Mouse (Mus musculus) kidney, embryonic 15.5 days (tissue): Measurements from ENCODE around the gene Tjp2. TPM values are rescaled to one million over a fixed set of nuclear protein-coding genes. Genes with fewer than 3 reads are reported as not detected.

Source experiments
- ATAC-seq: fragments of 200-750 bp; cut with Nextera tagmentation; replicated peaks from 2 replicates; pipeline ENCODE4 v1.8.0; 2017; ENCODE audit warnings: moderate TSS enrichment; ENCODE audit not compliant: low FRiP score
- H3K27ac ChIP-seq: fragments of 300-500 bp; sonication (generic); 2 replicates; pipeline ENCODE4 v1.5.1; 2015; ENCODE audit warnings: mild to moderate bottlenecking, inconsistent platforms
- H3K27me3 ChIP-seq: fragments of 300-500 bp; sonication (generic); 2 replicates; pipeline ENCODE4 v1.6.1; 2015; ENCODE audit warnings: inconsistent platforms
- H3K36me3 ChIP-seq: fragments of 300-500 bp; sonication (generic); 2 replicates; pipeline ENCODE4 v1.6.1; 2015; ENCODE audit warnings: inconsistent platforms
- H3K4me1 ChIP-seq: fragments of 300-500 bp; sonication (generic); 2 replicates; pipeline ENCODE4 v1.6.1; 2015; ENCODE audit warnings: inconsistent platforms
- H3K4me2 ChIP-seq: fragments of 300-500 bp; sonication (generic); 2 replicates; pipeline ENCODE4 v1.6.1; 2015; ENCODE audit warnings: moderate library complexity, mild to moderate bottlenecking, inconsistent platforms
- H3K4me3 ChIP-seq: fragments of 300-500 bp; sonication (generic); replicated peaks from 2 replicates; pipeline ENCODE4 v1.5.1; 2015; ENCODE audit warnings: mild to moderate bottlenecking, inconsistent platforms
- H3K9ac ChIP-seq: fragments of 300-500 bp; sonication (generic); 2 replicates; pipeline ENCODE4 v1.6.1; 2015; ENCODE audit warnings: mild to moderate bottlenecking, inconsistent platforms
- H3K9me3 ChIP-seq: fragments of 300-500 bp; sonication (generic); replicated peaks from 2 replicates; pipeline ENCODE4 v1.6.1; 2016; ENCODE audit warnings: inconsistent platforms
- WGBS: fragments of 180-500 bp; shearing (Covaris S2); methylation state at CpG from one replicate; pipeline ENCODE4 v1.1.7; 2015; ENCODE audit warnings: mixed read lengths; 5-methylcytosine and 5-hydroxymethylcytosine counted together
- polyA plus RNA-seq: library from polyadenylated mRNA; unstranded; fragments of >200 nt; fragmentation: Nextera tagmentation; extraction: Ambion mirVana; gene quantifications from 2 replicates; pipeline ENCODE4 v1.2.1, GENCODE M21; 2015

The Tjp2 gene
- polyA plus RNA-seq, 1 experiment from 2014 or later: 31.3 TPM

GRCm38 (mm10) chr19:24075927-24076326, 148.9 kb downstream of the Tjp2 start:
- WGBS: 85% methylated on average over 8 of the region's 8 CpGs
- no peaks in the 10 kb centered on the region for H3K27me3 ChIP-seq
- H3K9ac ChIP-seq: no peak overlapping the region

GRCm38 (mm10) chr19:24073155-24073554, 151.7 kb downstream of the Tjp2 start:
- no peak for ATAC-seq
- WGBS: 74% methylated on average over 4 of the region's 4 CpGs
- Histone ChIP-seq H3K4me3 (no peak overlapping the region), H3K27ac (no peak overlapping the region), H3K9ac (no peak overlapping the region), H3K9me3 (no peaks in the 10 kb centered on the region; the same call in 1 of the 2 replicates), H3K36me3 (no peaks in the 10 kb centered on the region), H3K4me1 (no peaks in the 10 kb centered on the region), H3K27me3 (no peaks in the 10 kb centered on the region), H3K4me2 (no peak overlapping the region)

More at GRCm38 (mm10) chr19:24075927-24076326, 148.9 kb downstream of the Tjp2 start:
- H3K4me1 ChIP-seq: peaks cover 7% of the 10 kb centered on the region; the same call in 1 of the 2 replicates
- H3K4me3 ChIP-seq: no peak overlapping the region
- H3K27ac ChIP-seq: no peak overlapping the region
- H3K9me3 ChIP-seq: no peaks in the 10 kb centered on the region
- ATAC-seq: no peak
- H3K4me2 ChIP-seq: no peak overlapping the region
- no peaks in the 10 kb centered on the region for H3K36me3 ChIP-seq

- no peak overlapping the region for H3K9ac ChIP-seq
- ATAC-seq: no peak
- H3K27me3 ChIP-seq: no peaks in the 10 kb centered on the region
- H3K36me3 ChIP-seq: no peaks in the 10 kb centered on the region
- H3K9me3 ChIP-seq: no peaks in the 10 kb centered on the region; the same call in 1 of the 2 replicates
- H3K27ac ChIP-seq: no peak overlapping the region
- WGBS: 29% methylated on average over 12 of the region's 12 CpGs
- no peaks in the 10 kb centered on the region for H3K4me1 ChIP-seq
- no peak overlapping the region for H3K4me2 ChIP-seq
- no peak overlapping the region for H3K4me3 ChIP-seq
Measured at GRCm38 (mm10) chr19:24064348-24064895, 160.4 kb downstream of the Tjp2 start.

GRCm38 (mm10) chr19:24063585-24063984, 161.2 kb downstream of the Tjp2 start:
- no peaks in the 10 kb centered on the region for H3K27me3 ChIP-seq
- H3K9ac ChIP-seq: no peak overlapping the region
- ATAC-seq: no peak
- H3K4me2 ChIP-seq: no peak overlapping the region
- H3K4me1 ChIP-seq: no peaks in the 10 kb centered on the region
- 43% methylated on average over 4 of the region's 4 CpGs for WGBS
- no peaks in the 10 kb centered on the region; the same call in 1 of the 2 replicates for H3K9me3 ChIP-seq
- H3K27ac ChIP-seq: no peak overlapping the region
- H3K4me3 ChIP-seq: no peak overlapping the region
- H3K36me3 ChIP-seq: no peaks in the 10 kb centered on the region

- H3K27ac ChIP-seq: no peak overlapping the region
- H3K36me3 ChIP-seq: no peaks in the 10 kb centered on the region
- peaks cover 11% of the 10 kb centered on the region for H3K4me1 ChIP-seq
- no peak overlapping the region for H3K4me2 ChIP-seq
- ATAC-seq: no peak
- 67% methylated on average over 8 of the region's 8 CpGs for WGBS
- no peak overlapping the region for H3K9ac ChIP-seq
- H3K27me3 ChIP-seq: no peaks in the 10 kb centered on the region
- 0 out of 2 replicates have a peak, but pooled peaks cover 3% of the 10 kb centered on the region for H3K9me3 ChIP-seq
- H3K4me3 ChIP-seq: no peak overlapping the region
Measured at GRCm38 (mm10) chr19:24058851-24059250, 166.0 kb downstream of the Tjp2 start.

GRCm38 (mm10) chr19:24058021-24058420, 166.8 kb downstream of the Tjp2 start:
- no peak overlapping the region for H3K27ac ChIP-seq

GRCm38 (mm10) chr19:24056880-24057279, 167.9 kb downstream of the Tjp2 start:
- Histone ChIP-seq H3K4me2 (no peak overlapping the region), H3K9ac (no peak overlapping the region), H3K9me3 (0 out of 2 replicates have a peak, but pooled peaks cover 3% of the 10 kb centered on the region), H3K36me3 (no peaks in the 10 kb centered on the region), H3K27me3 (no peaks in the 10 kb centered on the region), H3K27ac (no peak overlapping the region), H3K4me1 (peaks cover 11% of the 10 kb centered on the region), H3K4me3 (no peak overlapping the region)
- ATAC-seq: no peak
- WGBS: 100% methylated on average over 1 of the region's 1 CpGs

More at GRCm38 (mm10) chr19:24058021-24058420, 166.8 kb downstream of the Tjp2 start:
- no peaks in the 10 kb centered on the region for H3K27me3 ChIP-seq
- H3K4me3 ChIP-seq: no peak overlapping the region
- 81% methylated on average over 5 of the region's 5 CpGs for WGBS
- peaks cover 11% of the 10 kb centered on the region for H3K4me1 ChIP-seq
- no peak for ATAC-seq
- 0 out of 2 replicates have a peak, but pooled peaks cover 3% of the 10 kb centered on the region for H3K9me3 ChIP-seq
- no peak overlapping the region for H3K4me2 ChIP-seq
- no peak overlapping the region for H3K9ac ChIP-seq
- H3K36me3 ChIP-seq: no peaks in the 10 kb centered on the region

GRCm38 (mm10) chr19:24054904-24055303, 169.9 kb downstream of the Tjp2 start:
- ATAC-seq: no peak

GRCm38 (mm10) chr19:24054265-24054664, 170.6 kb downstream of the Tjp2 start:
- WGBS: 15% methylated on average over 5 of the region's 5 CpGs
- ATAC-seq: no peak
- Histone ChIP-seq H3K4me3 (no peak overlapping the region), H3K27me3 (no peaks in the 10 kb centered on the region), H3K36me3 (no peaks in the 10 kb centered on the region), H3K4me2 (no peak overlapping the region), H3K9ac (no peak overlapping the region), H3K9me3 (0 out of 2 replicates have a peak, but pooled peaks cover 3% of the 10 kb centered on the region), H3K27ac (no peak overlapping the region), H3K4me1 (peaks cover 11% of the 10 kb centered on the region)

More at GRCm38 (mm10) chr19:24054904-24055303, 169.9 kb downstream of the Tjp2 start:
- no peaks in the 10 kb centered on the region for H3K36me3 ChIP-seq
- 0 out of 2 replicates have a peak, but pooled peaks cover 3% of the 10 kb centered on the region for H3K9me3 ChIP-seq
- peaks cover 11% of the 10 kb centered on the region for H3K4me1 ChIP-seq
- H3K27me3 ChIP-seq: no peaks in the 10 kb centered on the region
- 32% methylated on average over 2 of the region's 2 CpGs for WGBS
- no peak overlapping the region for H3K27ac ChIP-seq
- H3K4me2 ChIP-seq: no peak overlapping the region
- H3K4me3 ChIP-seq: no peak overlapping the region
- no peak overlapping the region for H3K9ac ChIP-seq

- peaks cover 11% of the 10 kb centered on the region for H3K4me1 ChIP-seq
- H3K36me3 ChIP-seq: no peaks in the 10 kb centered on the region
- H3K27me3 ChIP-seq: no peaks in the 10 kb centered on the region
- no peak overlapping the region for H3K4me2 ChIP-seq
- no peaks in the 10 kb centered on the region for H3K9me3 ChIP-seq
- H3K4me3 ChIP-seq: no peak overlapping the region
- ATAC-seq: no peak
- no peak overlapping the region for H3K9ac ChIP-seq
- H3K27ac ChIP-seq: no peak overlapping the region
- 87% methylated on average over 2 of the region's 2 CpGs for WGBS
Measured at GRCm38 (mm10) chr19:24050514-24050913, 174.3 kb downstream of the Tjp2 start.

- no peak for ATAC-seq
- Histone ChIP-seq H3K4me3 (no peak overlapping the region), H3K9me3 (no peaks in the 10 kb centered on the region), H3K4me1 (peaks cover 3% of the 10 kb centered on the region), H3K9ac (no peak overlapping the region), H3K36me3 (no peaks in the 10 kb centered on the region), H3K27me3 (no peaks in the 10 kb centered on the region), H3K27ac (no peak overlapping the region), H3K4me2 (no peak overlapping the region)
- WGBS: 81% methylated on average over 3 of the region's 3 CpGs
Measured at GRCm38 (mm10) chr19:24049329-24049728, 175.5 kb downstream of the Tjp2 start.

GRCm38 (mm10) chr19:24046395-24046993, 178.3 kb downstream of the Tjp2 start:
- Histone ChIP-seq H3K27ac (no peak overlapping the region), H3K4me3 (no peak overlapping the region), H3K27me3 (no peaks in the 10 kb centered on the region), H3K9me3 (no peaks in the 10 kb centered on the region), H3K4me1 (no peaks in the 10 kb centered on the region), H3K36me3 (no peaks in the 10 kb centered on the region), H3K9ac (no peak overlapping the region), H3K4me2 (no peak overlapping the region)
- no peak for ATAC-seq
- WGBS: 90% methylated on average over 10 of the region's 10 CpGs
